Mouse (Mus musculus) heart, postnatal 0 days (tissue): ENCODE measurements around the gene Defa23.
"Not testable (repeated sequence)": the region's sequence is repeated elsewhere in the genome, so short reads cannot be mapped to it uniquely, and the experiment has no call there.

Experiments
- CTCF ChIP-seq: IDR thresholded peaks from 2 replicates; pipeline ENCODE4 v1.5.1; 2016; ENCODE audit warnings: antibody characterized with exemption, control low read depth, low read depth
- EP300 ChIP-seq: IDR thresholded peaks from 2 replicates; pipeline ENCODE4 v1.6.1; 2016; ENCODE audit warnings: antibody characterized with exemption, low read depth

GRCm38 (mm10) chr8:21054747-21055146, at the start of gene Defa23:
- not testable (repeated sequence) for TF ChIP-seq CTCF, EP300
